Mouse (Mus musculus) heart, postnatal 0 days (tissue): ENCODE data around the gene Ntan1.

Source experiments
- CTCF ChIP-seq: IDR thresholded peaks from 2 replicates; pipeline ENCODE4 v1.5.1; 2016; ENCODE audit warnings: antibody characterized with exemption, control low read depth, low read depth
- EP300 ChIP-seq: IDR thresholded peaks from 2 replicates; pipeline ENCODE4 v1.6.1; 2016; ENCODE audit warnings: antibody characterized with exemption, low read depth

GRCm38 (mm10) chr16:13840056-13840455 is 21.4 kb downstream of the Ntan1 start:
- TF ChIP-seq EP300 (no peak), CTCF (no peak)
